Mouse (Mus musculus): ENCODE data around the gene Cacna1a. TPM values are rescaled to one million over a fixed set of nuclear protein-coding genes. Genes with fewer than 3 reads are reported as not detected.

Gene Cacna1a
- polyA plus RNA-seq, 1 experiment from 2014 or later = 6.3 TPM

DNA sequence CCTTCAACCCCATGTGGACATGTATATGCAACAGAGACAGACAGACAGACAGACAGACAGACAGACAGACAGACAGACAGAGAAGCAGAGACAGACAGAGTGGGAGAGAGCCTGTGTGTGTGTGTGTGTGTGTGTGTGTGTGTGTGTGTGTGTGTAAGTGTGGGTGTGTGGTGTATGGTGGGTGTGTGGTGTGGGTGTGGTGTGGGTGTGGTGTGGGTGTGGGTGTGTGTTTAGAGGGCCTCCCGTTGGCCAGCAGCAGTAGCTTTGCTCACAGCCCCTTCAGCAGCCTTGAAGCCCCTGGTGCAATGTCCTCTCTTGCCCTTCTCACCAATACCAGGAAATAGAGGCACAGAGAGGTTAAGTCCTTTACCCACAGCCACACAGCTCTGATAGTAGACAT is 204.9 kb downstream of the Cacna1a start:
- H3K4me2 ChIP-seq = no peak overlapping the region
- no peaks in the 10 kb centered on the region for H3K9me3 ChIP-seq (ENCODE audit: control insufficient read depth, low read length)
- H3K9ac ChIP-seq (ENCODE audit: low read length) = no peak overlapping the region
- no peak overlapping the region for H3K27ac ChIP-seq (ENCODE audit: low read depth, low read length)
- H3K36me3 ChIP-seq (ENCODE audit: control insufficient read depth, insufficient read depth, low read length) = no peaks in the 10 kb centered on the region
- WGBS = 73% methylated on average over 1 of the region's 1 CpGs
- DNase-seq (ENCODE audit: low spot score, missing footprints) (no peak), ATAC-seq (ENCODE audit: low FRiP score) (no peak)
- H3K4me1 ChIP-seq (ENCODE audit: control insufficient read depth, insufficient read depth, low read length) = 0 out of 2 replicates have a peak, but pooled peaks cover 2% of the 10 kb centered on the region
- no peaks in the 10 kb centered on the region for H3K27me3 ChIP-seq (ENCODE audit: control insufficient read depth, insufficient read depth, low read length)
- no peak overlapping the region for H3K4me3 ChIP-seq (ENCODE audit: low read depth, low read length)

DNA sequence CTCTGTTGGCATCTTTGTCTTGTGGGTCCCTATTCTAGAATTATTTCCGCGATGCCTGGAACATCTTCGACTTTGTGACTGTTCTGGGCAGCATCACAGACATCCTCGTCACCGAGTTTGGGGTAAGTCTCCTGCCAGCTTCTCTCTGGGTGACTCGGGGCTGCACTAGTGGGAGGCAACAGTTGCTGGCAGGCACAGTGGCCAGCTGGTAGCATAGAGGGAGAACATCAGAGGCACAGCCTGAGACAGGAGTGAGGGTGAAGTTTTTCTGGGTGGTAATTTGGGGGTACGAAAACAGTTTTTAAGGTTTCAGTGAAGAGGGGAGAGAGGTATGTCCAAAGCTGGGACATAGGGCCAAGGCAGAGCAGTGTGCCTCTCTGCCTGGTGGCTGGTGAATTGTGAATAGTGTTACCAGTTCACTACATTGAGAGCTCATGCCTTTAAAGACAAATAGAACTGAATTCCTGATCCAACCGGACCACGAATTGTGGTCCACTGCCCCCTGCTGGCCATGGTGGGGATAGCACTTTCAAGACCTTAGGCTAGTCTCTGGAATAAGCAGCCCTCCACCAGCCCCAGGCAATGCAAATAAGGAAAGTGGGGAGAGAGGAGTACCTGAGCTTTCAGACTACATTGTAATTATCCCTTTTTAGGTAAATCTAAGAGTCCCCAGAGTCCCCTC is 206.0 kb downstream of the Cacna1a start:
- ATAC-seq (ENCODE audit: low FRiP score) = 0 out of 2 replicates have a peak, but pooled peaks have one; percentile 9
- peak; percentile 99 for DNase-seq (ENCODE audit: low spot score, missing footprints)
- H3K4me1 ChIP-seq (ENCODE audit: control insufficient read depth, insufficient read depth, low read length) = 0 out of 2 replicates have a peak, but pooled peaks cover 2% of the 10 kb centered on the region
- WGBS = 66% methylated on average over 9 of the region's 9 CpGs
- no peak overlapping the region for H3K9ac ChIP-seq (ENCODE audit: low read length)
- H3K4me3 ChIP-seq (ENCODE audit: low read depth, low read length) = no peak overlapping the region
- no peak overlapping the region for H3K27ac ChIP-seq (ENCODE audit: low read depth, low read length)
- H3K27me3 ChIP-seq (ENCODE audit: control insufficient read depth, insufficient read depth, low read length) = no peaks in the 10 kb centered on the region
- no peaks in the 10 kb centered on the region for H3K36me3 ChIP-seq (ENCODE audit: control insufficient read depth, insufficient read depth, low read length)
- H3K9me3 ChIP-seq (ENCODE audit: control insufficient read depth, low read length) = no peaks in the 10 kb centered on the region
- no peak overlapping the region for H3K4me2 ChIP-seq

DNA sequence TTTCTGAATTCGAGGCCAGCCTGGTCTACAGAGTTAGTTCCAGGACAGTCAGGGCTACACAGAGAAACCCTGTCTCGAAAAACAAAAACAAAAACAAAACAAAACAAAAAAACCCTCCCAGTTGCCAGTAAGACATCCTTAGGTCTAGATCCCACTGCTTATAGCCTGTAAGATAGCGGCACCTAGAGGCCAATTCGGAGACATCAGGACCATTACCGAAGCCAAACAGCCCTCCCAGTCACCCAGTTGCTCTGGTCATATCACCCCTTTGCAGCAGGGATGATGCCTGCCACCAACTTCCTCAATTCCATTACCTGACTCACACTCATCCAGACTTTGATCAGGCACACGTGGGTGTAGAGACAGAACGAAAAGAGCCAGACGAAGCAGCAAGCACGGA is 207.4 kb downstream of the Cacna1a start:
- no peak overlapping the region for H3K4me3 ChIP-seq (ENCODE audit: low read depth, low read length)
- ATAC-seq (ENCODE audit: low FRiP score) = no peak
- 19% methylated on average over 9 of the region's 9 CpGs for WGBS

DNA sequence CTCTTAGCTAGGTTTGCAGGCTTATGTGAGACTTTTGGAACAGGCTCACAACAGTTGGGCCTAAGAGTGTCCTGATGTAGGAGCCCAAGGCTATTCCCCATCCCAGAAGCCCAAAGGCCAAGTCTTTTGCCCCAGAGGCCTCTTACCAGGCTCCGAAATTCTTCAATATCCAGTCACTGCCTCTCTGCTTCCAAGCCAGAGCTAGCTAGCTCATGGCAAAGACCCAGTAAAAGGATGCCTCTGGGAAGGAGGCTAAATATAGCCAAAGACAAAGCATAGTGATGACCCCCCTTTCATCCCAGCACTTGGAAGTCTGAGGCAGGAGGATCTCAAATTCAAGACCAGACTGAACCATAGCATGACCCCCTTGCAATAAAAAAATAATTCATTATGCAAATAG is 211.2 kb downstream of the Cacna1a start:
- H3K27me3 ChIP-seq (ENCODE audit: control insufficient read depth, insufficient read depth, low read length) = peaks cover 7% of the 10 kb centered on the region; the same call in 1 of the 2 replicates
- DNase-seq (ENCODE audit: low spot score, missing footprints) (no peak), ATAC-seq (ENCODE audit: low FRiP score) (no peak)
- no peak overlapping the region for H3K27ac ChIP-seq (ENCODE audit: low read depth, low read length)
- H3K4me2 ChIP-seq = no peak overlapping the region
- H3K4me3 ChIP-seq (ENCODE audit: low read depth, low read length) = no peak overlapping the region
- 87% methylated on average over 1 of the region's 1 CpGs for WGBS
- no peak overlapping the region for H3K9ac ChIP-seq (ENCODE audit: low read length)
- no peaks in the 10 kb centered on the region for H3K9me3 ChIP-seq (ENCODE audit: control insufficient read depth, low read length)
- H3K4me1 ChIP-seq (ENCODE audit: control insufficient read depth, insufficient read depth, low read length) = peaks cover 18% of the 10 kb centered on the region
- H3K36me3 ChIP-seq (ENCODE audit: control insufficient read depth, insufficient read depth, low read length) = no peaks in the 10 kb centered on the region

More for the DNA sequence above, 207.4 kb downstream of the Cacna1a start:
- Histone ChIP-seq H3K9me3 (ENCODE audit: control insufficient read depth, low read length) (no peaks in the 10 kb centered on the region), H3K27me3 (ENCODE audit: control insufficient read depth, insufficient read depth, low read length) (no peaks in the 10 kb centered on the region), H3K4me2 (no peak overlapping the region), H3K4me1 (ENCODE audit: control insufficient read depth, insufficient read depth, low read length) (peaks cover 8% of the 10 kb centered on the region), H3K36me3 (ENCODE audit: control insufficient read depth, insufficient read depth, low read length) (no peaks in the 10 kb centered on the region), H3K9ac (ENCODE audit: low read length) (no peak overlapping the region), H3K27ac (ENCODE audit: low read depth, low read length) (no peak overlapping the region)
- DNase-seq (ENCODE audit: low spot score, missing footprints) = peak; percentile 90

DNA sequence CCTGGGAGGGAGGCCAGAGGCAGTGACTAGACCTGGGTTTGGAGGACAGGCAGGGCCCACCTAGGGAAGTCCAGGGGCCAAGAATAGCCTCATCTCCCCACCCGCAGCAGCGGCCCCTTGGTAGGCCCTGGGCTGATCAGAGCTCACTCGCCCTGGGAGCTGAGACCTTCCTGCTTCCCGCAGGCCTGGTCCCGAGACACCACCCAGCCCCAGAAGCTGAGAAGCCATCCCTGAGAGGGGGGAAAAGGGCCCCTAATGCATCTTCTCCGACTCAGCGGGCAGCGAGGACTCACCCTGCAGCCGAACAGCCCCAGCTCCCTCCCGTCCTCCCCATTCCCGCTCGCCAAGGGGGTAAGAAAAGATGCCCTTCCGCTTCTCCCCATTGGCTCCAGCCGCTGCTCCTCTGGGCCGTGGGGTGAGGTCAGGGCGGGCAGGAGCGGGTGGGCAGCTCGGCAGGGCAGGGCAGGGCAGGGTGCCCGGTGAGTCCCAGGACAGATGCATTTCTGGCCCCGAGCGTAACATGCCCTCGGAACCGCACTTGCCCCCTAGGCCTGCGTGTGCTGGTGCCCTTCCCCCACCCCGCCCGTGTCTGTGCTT is 212.2 kb downstream of the Cacna1a start:
- H3K4me1 ChIP-seq (ENCODE audit: control insufficient read depth, insufficient read depth, low read length) = peaks cover 18% of the 10 kb centered on the region
- 2% methylated on average over 25 of the region's 26 CpGs for WGBS
- peak; percentile 41 for ATAC-seq (ENCODE audit: low FRiP score)
- H3K36me3 ChIP-seq (ENCODE audit: control insufficient read depth, insufficient read depth, low read length) = no peaks in the 10 kb centered on the region
- H3K9ac ChIP-seq (ENCODE audit: low read length) = peak overlapping the region; percentile 64
- DNase-seq (ENCODE audit: low spot score, missing footprints) = peak; percentile 94
- H3K27me3 ChIP-seq (ENCODE audit: control insufficient read depth, insufficient read depth, low read length) = peaks cover 7% of the 10 kb centered on the region; the same call in 1 of the 2 replicates
- H3K4me2 ChIP-seq = peak overlapping the region; percentile 56
- H3K27ac ChIP-seq (ENCODE audit: low read depth, low read length) = no peak overlapping the region
- peak overlapping the region; percentile 26 for H3K4me3 ChIP-seq (ENCODE audit: low read depth, low read length)
- H3K9me3 ChIP-seq (ENCODE audit: control insufficient read depth, low read length) = no peaks in the 10 kb centered on the region

DNA sequence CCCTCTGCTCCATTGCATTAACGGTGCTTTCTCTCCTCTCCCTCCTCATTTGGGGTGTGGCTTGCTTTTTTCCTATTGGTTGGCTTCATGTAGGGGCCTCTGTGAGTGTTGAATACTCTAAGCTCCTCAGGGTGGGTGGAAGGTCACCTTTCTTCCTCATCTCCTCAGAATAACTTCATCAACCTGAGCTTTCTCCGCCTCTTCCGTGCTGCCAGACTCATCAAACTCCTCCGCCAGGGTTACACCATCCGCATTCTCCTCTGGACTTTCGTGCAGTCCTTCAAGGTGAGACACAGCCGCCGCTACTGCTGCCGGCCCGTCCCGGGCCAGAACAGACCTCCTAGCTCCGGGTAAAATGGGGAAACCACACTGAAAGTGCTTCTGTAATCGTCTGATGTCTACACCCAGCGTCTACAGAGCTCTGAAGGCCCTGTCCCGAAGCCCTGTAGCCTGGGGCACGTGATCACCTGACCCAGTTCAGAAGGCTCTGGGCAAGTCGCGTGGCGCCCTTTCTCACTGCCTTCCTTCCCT is 213.0 kb downstream of the Cacna1a start:
- H3K4me3 ChIP-seq (ENCODE audit: low read depth, low read length) = peak overlapping the region; percentile 26
- DNase-seq (ENCODE audit: low spot score, missing footprints) = peak; percentile 93
- no peaks in the 10 kb centered on the region for H3K9me3 ChIP-seq (ENCODE audit: control insufficient read depth, low read length)
- peak overlapping the region; percentile 64; the same call in 1 of the 2 replicates for H3K9ac ChIP-seq (ENCODE audit: low read length)
- H3K27me3 ChIP-seq (ENCODE audit: control insufficient read depth, insufficient read depth, low read length) = peaks cover 7% of the 10 kb centered on the region; the same call in 1 of the 2 replicates
- no peaks in the 10 kb centered on the region for H3K36me3 ChIP-seq (ENCODE audit: control insufficient read depth, insufficient read depth, low read length)
- WGBS = 6% methylated on average over 19 of the region's 19 CpGs
- H3K27ac ChIP-seq (ENCODE audit: low read depth, low read length) = no peak overlapping the region
- peak overlapping the region; percentile 56 for H3K4me2 ChIP-seq
- H3K4me1 ChIP-seq (ENCODE audit: control insufficient read depth, insufficient read depth, low read length) = peaks cover 18% of the 10 kb centered on the region
- peak; percentile 50; the same call in 1 of the 2 replicates for ATAC-seq (ENCODE audit: low FRiP score)

DNA sequence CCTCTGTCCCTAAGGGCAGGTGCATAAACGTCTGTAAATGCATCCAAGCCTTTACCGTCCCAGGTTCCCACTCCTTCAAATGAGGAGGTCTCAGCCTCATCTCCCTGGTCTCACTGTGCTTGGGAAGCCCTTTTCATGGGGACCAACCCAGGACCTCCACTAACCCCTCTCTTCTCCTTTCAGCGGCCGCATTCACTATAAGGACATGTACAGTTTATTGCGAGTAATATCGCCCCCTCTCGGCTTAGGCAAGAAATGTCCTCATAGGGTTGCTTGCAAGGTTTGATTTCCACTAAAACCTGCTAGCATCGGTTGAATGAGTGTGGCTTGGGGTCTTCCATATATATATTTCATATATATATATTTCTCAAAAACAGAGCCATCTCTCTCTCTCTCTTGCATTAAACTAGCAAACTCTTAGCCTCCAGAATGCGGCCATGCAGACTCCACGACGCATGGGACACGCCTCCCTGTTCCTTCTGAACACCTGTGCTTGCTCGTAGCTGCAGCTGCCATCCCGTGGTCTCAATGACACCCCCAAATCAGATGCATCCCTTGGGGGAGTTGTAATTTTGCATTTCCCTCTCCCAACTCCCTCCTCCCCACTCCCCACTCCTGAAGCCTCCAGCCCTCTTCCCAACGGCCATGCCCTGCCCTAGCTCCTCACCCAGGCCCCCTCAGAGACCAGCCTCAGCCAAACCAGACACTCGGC is 226.4 kb downstream of the Cacna1a start:
- ATAC-seq (ENCODE audit: low FRiP score) (no peak; the same call in 1 of the 2 replicates), DNase-seq (ENCODE audit: low spot score, missing footprints) (peak; percentile 93)
- Histone ChIP-seq H3K9me3 (ENCODE audit: control insufficient read depth, low read length) (no peaks in the 10 kb centered on the region), H3K27me3 (ENCODE audit: control insufficient read depth, insufficient read depth, low read length) (no peaks in the 10 kb centered on the region; the same call in none of the 2 replicates), H3K9ac (ENCODE audit: low read length) (no peak overlapping the region), H3K4me2 (no peak overlapping the region), H3K4me1 (ENCODE audit: control insufficient read depth, insufficient read depth, low read length) (no peaks in the 10 kb centered on the region), H3K36me3 (ENCODE audit: control insufficient read depth, insufficient read depth, low read length) (no peaks in the 10 kb centered on the region), H3K4me3 (ENCODE audit: low read depth, low read length) (no peak overlapping the region), H3K27ac (ENCODE audit: low read depth, low read length) (no peak overlapping the region)
- 34% methylated on average over 16 of the region's 16 CpGs for WGBS

DNA sequence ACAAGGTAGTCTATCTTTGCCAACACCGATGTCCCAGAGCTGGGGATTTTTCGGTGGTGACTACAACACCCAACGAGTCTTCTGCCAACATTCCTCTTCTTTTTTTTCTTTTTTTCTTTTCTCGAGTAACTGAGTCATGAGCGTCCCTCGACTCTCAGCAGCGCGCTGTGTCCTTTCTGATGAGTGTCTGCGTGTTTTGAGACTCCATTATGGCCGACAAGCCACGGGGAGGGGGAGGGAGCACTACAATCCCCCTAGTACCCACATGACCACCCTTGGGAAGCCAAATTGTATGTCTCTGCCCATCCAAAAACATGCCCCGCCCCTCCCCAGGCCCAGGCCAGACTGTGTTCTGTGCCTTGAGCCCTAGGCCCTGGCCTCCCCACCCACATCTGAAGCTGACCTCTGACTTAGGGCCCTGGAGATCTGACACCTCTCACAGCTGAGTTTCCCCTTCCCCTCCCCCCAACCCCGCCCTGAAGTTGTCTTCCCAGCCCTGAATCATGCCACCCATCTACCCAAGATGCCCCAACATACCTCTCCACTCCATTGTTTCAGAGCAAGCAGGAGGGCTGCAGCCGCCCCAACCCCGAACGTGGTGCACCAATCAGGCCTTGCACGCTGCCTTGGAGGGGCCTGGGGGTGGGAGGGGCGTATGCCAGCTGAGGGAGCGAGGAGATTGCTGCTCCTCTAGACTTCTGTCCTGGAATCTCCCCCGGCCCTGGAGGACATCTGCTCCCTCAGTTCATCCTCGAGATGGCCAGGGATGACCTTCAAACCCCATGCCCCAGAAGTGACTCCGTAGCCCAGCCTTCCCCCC is 227.6 kb downstream of the Cacna1a start:
- WGBS = 24% methylated on average over 22 of the region's 22 CpGs
- Histone ChIP-seq H3K4me1 (ENCODE audit: control insufficient read depth, insufficient read depth, low read length) (no peaks in the 10 kb centered on the region; the same call in 1 of the 2 replicates), H3K9me3 (ENCODE audit: control insufficient read depth, low read length) (no peaks in the 10 kb centered on the region), H3K4me2 (no peak overlapping the region; the same call in 1 of the 2 replicates), H3K27me3 (ENCODE audit: control insufficient read depth, insufficient read depth, low read length) (no peaks in the 10 kb centered on the region; the same call in none of the 2 replicates), H3K27ac (ENCODE audit: low read depth, low read length) (no peak overlapping the region), H3K9ac (ENCODE audit: low read length) (no peak overlapping the region), H3K4me3 (ENCODE audit: low read depth, low read length) (no peak overlapping the region), H3K36me3 (ENCODE audit: control insufficient read depth, insufficient read depth, low read length) (no peaks in the 10 kb centered on the region)
- ATAC-seq (ENCODE audit: low FRiP score) = peak; percentile 48
- no peak for DNase-seq (ENCODE audit: low spot score, missing footprints)
